Mouse (Mus musculus) limb, embryonic 13.5 days (tissue): ENCODE data around the gene Foxa3. TPM values are rescaled to one million over a fixed set of nuclear protein-coding genes. Genes with fewer than 3 reads are reported as not detected.

ENCODE experiments used
- ATAC-seq: fragments of 200-750 bp; cut with Nextera tagmentation; 2 replicates; pipeline ENCODE4 v1.8.0; 2017; ENCODE audit warnings: low read depth, moderate number of reproducible peaks, moderate TSS enrichment; ENCODE audit not compliant: low FRiP score
- H3K27ac ChIP-seq: fragments of 300-500 bp; sonication (generic); 2 replicates; pipeline ENCODE4 v1.5.1; 2015; ENCODE audit warnings: inconsistent platforms, mild to moderate bottlenecking, moderate library complexity
- H3K27me3 ChIP-seq: fragments of 300-500 bp; sonication (generic); 2 replicates; pipeline ENCODE4 v1.6.1; 2015; ENCODE audit warnings: mild to moderate bottlenecking, inconsistent platforms
- H3K36me3 ChIP-seq: fragments of 300-500 bp; sonication (generic); 2 replicates; pipeline ENCODE4 v1.6.1; 2015; ENCODE audit warnings: inconsistent platforms, mild to moderate bottlenecking, moderate library complexity
- H3K4me1 ChIP-seq: fragments of 300-500 bp; sonication (generic); 2 replicates; pipeline ENCODE4 v1.6.1; 2015; ENCODE audit warnings: inconsistent platforms
- H3K4me2 ChIP-seq: fragments of 300-500 bp; sonication (generic); replicated peaks from 2 replicates; pipeline ENCODE4 v1.6.1; 2015; ENCODE audit warnings: inconsistent platforms, mild to moderate bottlenecking, moderate library complexity
- H3K4me3 ChIP-seq: fragments of 300-500 bp; sonication (generic); 2 replicates; pipeline ENCODE4 v1.5.1; 2015; ENCODE audit warnings: moderate library complexity, mild to moderate bottlenecking, inconsistent platforms
- H3K9ac ChIP-seq: fragments of 300-500 bp; sonication (generic); 2 replicates; pipeline ENCODE4 v1.6.1; 2015; ENCODE audit warnings: mild to moderate bottlenecking, inconsistent platforms
- H3K9me3 ChIP-seq: fragments of 300-500 bp; sonication (generic); 2 replicates; pipeline ENCODE4 v1.6.1; 2016; ENCODE audit warnings: inconsistent platforms
- WGBS: fragments of 180-500 bp; shearing (Covaris S2); methylation state at CpG from one replicate; pipeline ENCODE4 v1.1.7; 2015; 5-methylcytosine and 5-hydroxymethylcytosine counted together
- polyA plus RNA-seq: library from polyadenylated mRNA; unstranded; fragments of >200 nt; fragmentation: Nextera tagmentation; extraction: Ambion mirVana; gene quantifications from 2 replicates; pipeline ENCODE4 v1.2.1, GENCODE M21; 2015

The Foxa3 gene
- polyA plus RNA-seq, 1 experiment from 2014 or later: 4.1 TPM

- WGBS: under 1% methylated on average over 59 of the region's 59 CpGs
These were observed 31.6 kb downstream of the Foxa3 start for GRCm38 (mm10) chr7:18991660-18992293.

GRCm38 (mm10) chr7:18990601-18991295 is 32.6 kb downstream of the Foxa3 start, which contains the start of gene Mypop:
Gene Mypop, plus strand, starts transcription at chr7:18991245.
- Histone ChIP-seq H3K9ac (peak within 1 kb of the TSS; percentile 77), H3K4me2 (peak within 1 kb of the TSS; percentile 90), H3K9me3 (no peaks in the 10 kb centered on the region), H3K27ac (peak within 1 kb of the TSS; percentile 79), H3K4me3 (peak within 1 kb of the TSS; percentile 60), H3K4me1 (peaks cover 29% of the 10 kb centered on the region), H3K27me3 (peaks cover 34% of the 10 kb centered on the region), H3K36me3 (peaks cover 14% of the 10 kb centered on the region; the same call in 1 of the 2 replicates)
- ATAC-seq: peak; percentile 96
- under 1% methylated on average over 36 of the region's 37 CpGs for WGBS

More at GRCm38 (mm10) chr7:18991660-18992293, 31.6 kb downstream of the Foxa3 start:
- Histone ChIP-seq H3K27ac (no peak overlapping the region), H3K9ac (peak overlapping the region; percentile 77), H3K36me3 (peaks cover 24% of the 10 kb centered on the region), H3K27me3 (peaks cover 34% of the 10 kb centered on the region), H3K4me1 (peaks cover 29% of the 10 kb centered on the region), H3K9me3 (no peaks in the 10 kb centered on the region), H3K4me2 (peak overlapping the region; percentile 90), H3K4me3 (peak overlapping the region; percentile 60)
- no peak for ATAC-seq

- Histone ChIP-seq H3K9ac (peak overlapping the region; percentile 48), H3K27ac (peak overlapping the region; percentile 79), H3K9me3 (no peaks in the 10 kb centered on the region), H3K27me3 (peaks cover 34% of the 10 kb centered on the region), H3K4me2 (peak overlapping the region; percentile 90), H3K36me3 (peaks cover 8% of the 10 kb centered on the region; the same call in 1 of the 2 replicates), H3K4me1 (peaks cover 25% of the 10 kb centered on the region), H3K4me3 (peak overlapping the region; percentile 60)
- no peak for ATAC-seq
- 12% methylated on average over 5 of the region's 5 CpGs for WGBS
These were observed 33.3 kb downstream of the Foxa3 start for GRCm38 (mm10) chr7:18989995-18990394.

- no peaks in the 10 kb centered on the region for H3K9me3 ChIP-seq
- WGBS: 73% methylated on average over 6 of the region's 6 CpGs
- no peak overlapping the region for H3K9ac ChIP-seq
- H3K36me3 ChIP-seq: peaks cover 4% of the 10 kb centered on the region; the same call in 1 of the 2 replicates
- H3K4me1 ChIP-seq: peaks cover 23% of the 10 kb centered on the region
- peaks cover 34% of the 10 kb centered on the region for H3K27me3 ChIP-seq
- no peak overlapping the region for H3K4me2 ChIP-seq
- H3K4me3 ChIP-seq: no peak overlapping the region
- ATAC-seq: no peak
- no peak overlapping the region for H3K27ac ChIP-seq
These were observed 34.6 kb downstream of the Foxa3 start for GRCm38 (mm10) chr7:18988780-18989179.

- H3K9me3 ChIP-seq: no peaks in the 10 kb centered on the region
- no peaks in the 10 kb centered on the region for H3K36me3 ChIP-seq
- no peak overlapping the region for H3K4me3 ChIP-seq
- H3K9ac ChIP-seq: no peak overlapping the region
- H3K4me1 ChIP-seq: peaks cover 18% of the 10 kb centered on the region
- peaks cover 25% of the 10 kb centered on the region for H3K27me3 ChIP-seq
- 64% methylated on average over 13 of the region's 13 CpGs for WGBS
- no peak for ATAC-seq
- no peak overlapping the region for H3K27ac ChIP-seq
- no peak overlapping the region for H3K4me2 ChIP-seq
These were observed 35.6 kb downstream of the Foxa3 start for GRCm38 (mm10) chr7:18987747-18988146.

GRCm38 (mm10) chr7:18987100-18987499 is 36.2 kb downstream of the Foxa3 start, which contains the start of gene Nanos2:
Gene Nanos2, plus strand, starts transcription at chr7:18987400.
- ATAC-seq: no peak
- no peak within 1 kb of the TSS for H3K27ac ChIP-seq
- H3K27me3 ChIP-seq: peaks cover 18% of the 10 kb centered on the region
- H3K4me3 ChIP-seq: no peak within 1 kb of the TSS
- H3K9me3 ChIP-seq: no peaks in the 10 kb centered on the region
- WGBS: 56% methylated on average over 2 of the region's 2 CpGs
- no peaks in the 10 kb centered on the region for H3K36me3 ChIP-seq
- no peak within 1 kb of the TSS for H3K4me2 ChIP-seq
- H3K4me1 ChIP-seq: peaks cover 11% of the 10 kb centered on the region
- H3K9ac ChIP-seq: no peak within 1 kb of the TSS

- H3K4me2 ChIP-seq: no peak overlapping the region
- H3K9ac ChIP-seq: no peak overlapping the region
- H3K27me3 ChIP-seq: peaks cover 12% of the 10 kb centered on the region; the same call in 1 of the 2 replicates
- no peak overlapping the region for H3K4me3 ChIP-seq
- H3K4me1 ChIP-seq: peaks cover 5% of the 10 kb centered on the region
- H3K27ac ChIP-seq: no peak overlapping the region
- no peak for ATAC-seq
- H3K9me3 ChIP-seq: no peaks in the 10 kb centered on the region
- H3K36me3 ChIP-seq: no peaks in the 10 kb centered on the region
- 67% methylated on average over 2 of the region's 2 CpGs for WGBS
These were observed 36.8 kb downstream of the Foxa3 start for GRCm38 (mm10) chr7:18986503-18986902.

GRCm38 (mm10) chr7:18978381-18978780 is 45.0 kb downstream of the Foxa3 start:
- Histone ChIP-seq H3K4me2 (no peak overlapping the region), H3K4me1 (no peaks in the 10 kb centered on the region), H3K9ac (no peak overlapping the region), H3K36me3 (no peaks in the 10 kb centered on the region), H3K27me3 (peaks cover 11% of the 10 kb centered on the region; the same call in 1 of the 2 replicates), H3K9me3 (no peaks in the 10 kb centered on the region), H3K4me3 (no peak overlapping the region), H3K27ac (no peak overlapping the region)
- ATAC-seq: no peak
- WGBS: 86% methylated on average over 9 of the region's 9 CpGs

GRCm38 (mm10) chr7:18970956-18971355 is 52.4 kb downstream of the Foxa3 start:
- Histone ChIP-seq H3K27ac (no peak overlapping the region), H3K4me1 (no peaks in the 10 kb centered on the region), H3K4me3 (no peak overlapping the region), H3K4me2 (no peak overlapping the region), H3K36me3 (no peaks in the 10 kb centered on the region), H3K9ac (no peak overlapping the region), H3K9me3 (0 out of 2 replicates have a peak, but pooled peaks cover 4% of the 10 kb centered on the region), H3K27me3 (peaks cover 40% of the 10 kb centered on the region)
- 80% methylated on average over 3 of the region's 3 CpGs for WGBS
- ATAC-seq: no peak

GRCm38 (mm10) chr7:18967603-18968002 is 55.7 kb downstream of the Foxa3 start:
- H3K36me3 ChIP-seq: no peaks in the 10 kb centered on the region
- 6% methylated on average over 8 of the region's 8 CpGs for WGBS
- 0 out of 2 replicates have a peak, but pooled peaks cover 4% of the 10 kb centered on the region for H3K9me3 ChIP-seq
- no peak overlapping the region for H3K4me3 ChIP-seq
- peaks cover 64% of the 10 kb centered on the region for H3K27me3 ChIP-seq
- H3K4me2 ChIP-seq: no peak overlapping the region
- H3K9ac ChIP-seq: no peak overlapping the region
- no peak overlapping the region for H3K27ac ChIP-seq
- no peak for ATAC-seq
- H3K4me1 ChIP-seq: peaks cover 6% of the 10 kb centered on the region; the same call in 1 of the 2 replicates

GRCm38 (mm10) chr7:18965312-18965711 is 58.0 kb downstream of the Foxa3 start:
- H3K27ac ChIP-seq: no peak overlapping the region
- no peak for ATAC-seq

GRCm38 (mm10) chr7:18963294-18963843 is 60.0 kb downstream of the Foxa3 start:
- Histone ChIP-seq H3K4me2 (no peak overlapping the region), H3K36me3 (no peaks in the 10 kb centered on the region), H3K4me3 (no peak overlapping the region), H3K27me3 (peaks cover 98% of the 10 kb centered on the region), H3K27ac (no peak overlapping the region), H3K4me1 (peaks cover 12% of the 10 kb centered on the region), H3K9ac (no peak overlapping the region), H3K9me3 (no peaks in the 10 kb centered on the region)
- no peak for ATAC-seq
- under 1% methylated on average over 19 of the region's 19 CpGs for whole genome bisulfite sequencing

More at GRCm38 (mm10) chr7:18965312-18965711, 58.0 kb downstream of the Foxa3 start:
- no peak overlapping the region for H3K4me3 ChIP-seq
- no peaks in the 10 kb centered on the region for H3K9me3 ChIP-seq
- peaks cover 8% of the 10 kb centered on the region; the same call in 1 of the 2 replicates for H3K4me1 ChIP-seq
- H3K9ac ChIP-seq: no peak overlapping the region
- no peaks in the 10 kb centered on the region for H3K36me3 ChIP-seq
- H3K4me2 ChIP-seq: no peak overlapping the region
- WGBS: 84% methylated on average over 5 of the region's 5 CpGs
- H3K27me3 ChIP-seq: peaks cover 87% of the 10 kb centered on the region
